Mouse (Mus musculus): ENCODE results near the gene Fam92b.

GRCm38 (mm10) chr8:120181274-120181673, 4.0 kb upstream of the Fam92b start:
- TF ChIP-seq CTCF (IDR thresholded peaks at IDR 0.05; ENCODE audit: extremely low read depth, insufficient read depth, insufficient read length, insufficient replicate concordance) (no peak), POLR2A (IDR thresholded peaks at IDR 0.05; ENCODE audit: low read depth, low read length) (no peak)

All from spleen, adult 2 months (tissue).